Mouse (Mus musculus) olfactory bulb, adult 2 months (tissue): ENCODE measurements at regions not wholly inside any gene's neighbourhood (a gene's known extent, or its start where the extent isn't known, plus 50 kb on each side); places are given as distances from the start of the nearest gene placed in this dataset.

ENCODE experiments used
- H3K27ac ChIP-seq: fragments of 200-500 bp; 2 replicates; pipeline ENCODE4 v1.5.1; 2012; ENCODE audit warnings: low read depth, low read length; ENCODE audit not compliant: insufficient read depth
- H3K4me1 ChIP-seq: fragments of 200-500 bp; 2 replicates; pipeline ENCODE4 v1.6.1; 2012; ENCODE audit warnings: low read length; ENCODE audit not compliant: control insufficient read depth, insufficient read depth
- H3K4me3 ChIP-seq: fragments of 200-500 bp; 2 replicates; pipeline ENCODE4 v1.5.1; 2012; ENCODE audit warnings: mild to moderate bottlenecking, low read depth, low read length, moderate library complexity; ENCODE audit not compliant: insufficient read depth
- CTCF ChIP-seq: fragments of 200-500 bp; IDR thresholded peaks from 2 replicates; pipeline ENCODE4 v1.5.1; 2012; ENCODE audit warnings: low read depth, mild to moderate bottlenecking, low read length, moderate library complexity; ENCODE audit not compliant: insufficient read depth
- POLR2A ChIP-seq: fragments of 200-500 bp; IDR thresholded peaks from 2 replicates; pipeline ENCODE4 v1.6.1; 2012; ENCODE audit warnings: mild to moderate bottlenecking, low read depth, low read length, moderate library complexity; ENCODE audit not compliant: insufficient read depth
- WGBS: fragments of 180-500 bp; shearing (Covaris S2); methylation state at CpG from one replicate; pipeline ENCODE4 v1.1.7; 2018; 5-methylcytosine and 5-hydroxymethylcytosine counted together

DNA sequence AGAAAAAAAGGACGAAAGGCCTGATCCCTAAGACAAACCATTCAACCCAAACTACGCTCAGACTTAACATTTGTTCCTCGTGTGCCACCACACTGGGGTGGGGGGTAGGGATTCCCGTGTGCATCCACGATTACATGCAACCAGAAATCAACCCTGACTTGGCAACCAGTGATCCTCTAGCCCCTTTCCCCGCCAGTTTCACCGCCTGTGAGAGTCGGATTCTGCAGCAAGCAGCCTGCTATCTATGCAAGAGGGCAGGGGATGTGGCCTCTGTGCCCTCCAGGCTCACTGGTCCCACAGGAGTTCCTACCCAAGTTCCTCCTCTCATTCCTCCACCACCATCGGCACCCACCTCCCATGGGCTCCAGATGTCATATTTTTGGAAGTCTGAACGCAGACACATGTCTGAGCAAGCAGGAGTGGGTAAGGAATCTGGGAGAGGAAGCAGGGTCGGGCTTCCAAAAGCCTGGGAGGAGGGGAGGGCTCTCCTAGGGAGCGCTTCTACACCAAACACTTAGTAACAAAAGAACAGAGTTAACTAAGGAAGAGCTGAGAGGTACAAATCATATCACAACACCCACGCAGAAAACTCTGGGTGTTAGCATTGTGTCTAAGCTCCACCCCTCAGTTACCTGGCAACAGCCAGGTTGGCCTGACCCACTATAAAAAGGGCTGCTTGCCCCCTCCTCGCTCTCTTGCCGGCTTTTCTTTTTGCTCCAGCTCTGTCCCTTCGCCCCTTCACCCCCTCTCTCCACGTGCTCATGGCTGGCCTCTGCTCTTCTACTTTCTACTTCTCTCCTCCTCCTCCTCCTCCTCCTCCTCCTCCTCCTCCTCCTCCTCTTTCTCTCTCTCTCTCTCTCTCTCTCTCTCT, 127.9 kb upstream of the Arid1b start:
- no peak for TF ChIP-seq CTCF
- TF ChIP-seq POLR2A, result no peak
- WGBS, result 25% methylated on average over 17 of the region's 17 CpGs
- Histone ChIP-seq H3K4me1 (peaks cover 15% of the 10 kb centered on the region), H3K4me3 (peak overlapping the region; percentile 9; the same call in 1 of the 2 replicates), H3K27ac (peak overlapping the region; percentile 91)

DNA sequence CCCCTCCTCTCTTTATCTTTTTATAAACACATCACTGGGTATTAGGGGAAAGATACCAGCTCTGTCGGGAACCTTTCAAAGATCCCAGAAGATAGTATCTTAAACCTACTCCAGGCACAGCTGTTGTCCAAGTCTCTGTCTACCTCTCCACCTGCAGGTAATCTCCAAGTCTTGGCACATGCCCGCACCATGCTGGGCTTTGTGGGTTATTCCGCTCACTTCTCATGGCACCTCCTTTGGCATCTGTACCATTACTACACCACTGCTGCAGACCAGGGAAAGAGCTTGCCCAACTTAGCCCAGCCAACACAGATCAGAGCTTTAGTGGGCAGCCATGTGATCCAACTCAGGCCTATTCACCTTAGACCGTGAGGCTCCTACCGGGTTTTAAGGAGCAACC, 127.0 kb upstream of the Arid1b start:
- Histone ChIP-seq H3K27ac (no peak overlapping the region), H3K4me1 (peaks cover 13% of the 10 kb centered on the region), H3K4me3 (no peak overlapping the region)
- no peak for TF ChIP-seq POLR2A
- TF ChIP-seq CTCF, result no peak
- 94% methylated on average over 5 of the region's 5 CpGs for WGBS

DNA sequence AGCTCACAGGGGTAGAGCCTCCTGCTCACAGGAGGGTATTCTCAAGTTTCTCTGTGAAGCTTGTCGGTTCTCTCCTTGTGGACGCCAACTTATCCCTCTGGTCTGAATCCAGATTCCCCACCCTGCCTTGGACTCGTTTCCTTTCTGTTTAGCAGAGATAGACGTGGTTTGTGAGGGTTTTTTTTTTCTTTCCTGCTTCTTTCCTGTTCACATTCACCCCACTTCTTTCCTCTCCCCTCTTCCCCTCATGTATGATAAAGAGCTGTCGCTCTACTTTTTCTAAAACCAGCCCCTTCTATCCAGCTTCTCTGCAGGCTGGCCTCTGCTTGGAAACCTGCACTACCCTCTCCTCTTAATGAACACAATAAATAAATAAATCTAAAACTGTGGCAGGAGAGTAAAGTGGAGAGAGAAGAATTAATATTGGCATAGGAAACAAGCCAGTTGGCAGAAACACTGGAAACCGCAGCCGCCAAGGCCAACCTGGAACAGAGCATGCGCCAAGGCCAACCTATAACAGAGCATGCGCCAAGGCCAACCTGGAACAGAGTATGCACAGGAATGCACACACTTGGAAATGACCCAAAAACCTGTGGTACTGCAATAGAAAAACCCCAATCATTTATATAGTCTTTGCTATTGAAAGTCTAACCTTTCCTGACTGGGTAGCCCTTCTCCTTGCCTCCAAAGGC, 126.2 kb upstream of the Arid1b start:
- Histone ChIP-seq H3K4me3 (no peak overlapping the region), H3K4me1 (peaks cover 13% of the 10 kb centered on the region), H3K27ac (no peak overlapping the region)
- TF ChIP-seq CTCF (no peak), POLR2A (no peak)
- 71% methylated on average over 9 of the region's 9 CpGs for WGBS

DNA sequence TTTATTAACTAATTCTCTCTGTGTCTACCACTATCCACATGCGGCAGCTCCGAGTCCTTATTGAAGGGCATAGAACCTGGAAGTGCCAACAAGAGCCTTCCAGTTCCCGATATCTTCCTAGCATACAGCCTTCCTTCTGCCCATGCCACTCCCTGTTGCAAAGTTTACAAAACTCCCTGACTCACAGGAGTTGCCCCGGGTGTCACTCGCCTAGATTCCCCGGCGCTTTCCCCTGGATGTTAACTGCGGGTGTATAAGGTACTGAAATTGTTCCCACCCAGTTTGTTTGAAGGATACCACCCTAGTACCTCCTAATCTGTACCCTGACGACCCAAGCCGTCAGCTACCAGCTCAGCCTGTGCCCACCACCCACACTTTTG, 125.7 kb upstream of the Arid1b start:
- TF ChIP-seq CTCF, result no peak
- TF ChIP-seq POLR2A, result no peak
- WGBS, result 80% methylated on average over 10 of the region's 10 CpGs
- Histone ChIP-seq H3K4me3 (no peak overlapping the region), H3K4me1 (peaks cover 13% of the 10 kb centered on the region), H3K27ac (no peak overlapping the region)

DNA sequence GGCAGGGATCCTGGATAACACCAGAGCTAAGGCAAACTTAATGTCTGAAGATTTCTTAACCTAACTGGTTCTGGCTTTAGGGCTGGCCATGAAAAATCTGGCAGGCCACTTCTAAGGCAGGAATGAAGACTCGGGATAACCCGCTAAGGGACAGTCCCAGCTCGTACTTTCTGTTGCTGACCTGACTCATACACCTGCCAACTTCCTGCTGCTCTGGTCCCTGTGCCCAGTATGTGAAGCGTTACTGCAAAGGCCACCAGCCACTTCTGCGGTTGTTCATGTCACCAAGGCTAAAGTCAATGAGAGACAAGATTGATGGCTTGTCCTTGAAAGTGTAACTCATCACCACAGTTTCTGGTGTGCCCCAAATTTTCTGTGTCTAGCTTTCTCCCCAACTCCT, 125.3 kb upstream of the Arid1b start:
- TF ChIP-seq POLR2A (no peak), CTCF (no peak)
- H3K4me1 ChIP-seq, result peaks cover 16% of the 10 kb centered on the region
- no peak overlapping the region for H3K4me3 ChIP-seq
- 94% methylated on average over 5 of the region's 5 CpGs for WGBS
- H3K27ac ChIP-seq, result no peak overlapping the region

GRCm38 (mm10) chr17:4871267-4871666, 122.9 kb upstream of the Arid1b start:
- Histone ChIP-seq H3K4me1 (peaks cover 14% of the 10 kb centered on the region), H3K27ac (no peak overlapping the region), H3K4me3 (no peak overlapping the region)
- 26% methylated on average over 2 of the region's 2 CpGs for WGBS
- TF ChIP-seq POLR2A, result no peak
- TF ChIP-seq CTCF, result no peak

GRCm38 (mm10) chr17:4874459-4874858, 119.7 kb upstream of the Arid1b start:
- Histone ChIP-seq H3K27ac (no peak overlapping the region), H3K4me1 (peaks cover 15% of the 10 kb centered on the region), H3K4me3 (no peak overlapping the region)
- WGBS, result 83% methylated on average over 2 of the region's 2 CpGs
- TF ChIP-seq CTCF (no peak), POLR2A (no peak)

- Histone ChIP-seq H3K27ac (peak overlapping the region; percentile 53; the same call in 1 of the 2 replicates), H3K4me1 (peaks cover 15% of the 10 kb centered on the region), H3K4me3 (no peak overlapping the region)
- 89% methylated on average over 10 of the region's 10 CpGs for WGBS
- TF ChIP-seq POLR2A, result no peak
- TF ChIP-seq CTCF, result no peak
Observed at GRCm38 (mm10) chr17:4875086-4876046, 118.8 kb upstream of the Arid1b start.

DNA sequence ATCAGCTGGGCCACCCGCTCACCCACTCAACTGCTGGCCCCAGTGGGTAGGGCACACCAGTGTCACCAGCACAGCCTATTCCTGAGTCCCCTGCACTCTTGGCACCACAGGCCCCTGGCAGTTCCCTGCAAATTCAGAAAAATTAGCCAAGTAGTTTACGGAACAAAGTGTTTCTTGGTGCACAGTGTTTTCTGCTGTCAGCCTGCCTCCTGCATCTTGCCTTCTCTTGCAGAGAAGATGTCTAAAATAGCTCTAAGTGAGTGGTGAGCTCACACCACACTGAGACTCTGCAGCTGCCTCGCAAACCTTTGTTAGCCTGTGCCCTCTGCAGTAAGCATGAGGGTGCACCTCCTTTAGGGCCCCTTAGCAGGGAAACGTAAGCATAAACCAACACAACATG, 117.7 kb upstream of the Arid1b start:
- Histone ChIP-seq H3K4me3 (no peak overlapping the region), H3K4me1 (peaks cover 15% of the 10 kb centered on the region), H3K27ac (peak overlapping the region; percentile 53)
- WGBS, result 38% methylated on average over 4 of the region's 4 CpGs
- TF ChIP-seq CTCF, result no peak
- TF ChIP-seq POLR2A, result no peak
